Mouse (Mus musculus): Measurements from ENCODE around the gene Slc38a9. TPM values are rescaled to one million over a fixed set of nuclear protein-coding genes. Genes with fewer than 3 reads are reported as not detected.

Gene Slc38a9
- polyA plus RNA-seq, 1 experiment from 2014 or later, result 10.1 TPM

DNA sequence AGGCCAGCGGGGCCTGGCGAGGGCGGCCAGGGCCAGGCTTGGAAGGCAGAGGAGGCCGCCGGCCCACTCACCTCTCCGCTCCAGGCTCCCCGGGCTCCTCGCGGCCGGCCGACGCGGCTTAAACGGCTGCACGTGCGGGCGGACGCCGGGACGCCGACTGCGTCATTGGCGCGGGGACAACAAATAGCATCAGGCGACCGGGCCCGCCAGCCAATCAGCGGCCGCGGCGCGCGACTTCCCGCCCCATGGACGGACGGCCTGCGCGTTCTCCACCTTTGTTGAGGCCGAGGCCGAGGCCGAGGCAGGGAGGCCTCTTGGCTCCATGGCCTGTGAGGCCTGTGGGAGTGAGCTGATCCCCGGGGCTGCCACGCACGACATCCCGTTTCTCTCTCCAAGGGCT is 8.3 kb upstream of the Slc38a9 start, which contains the start of gene Ddx4:
Ddx4 (minus strand) TSS at position 271 of the 400 bp plus-strand sequence.
- Histone ChIP-seq H3K27me3 (ENCODE audit: control insufficient read depth, insufficient read depth, low read length) (no peaks in the 10 kb centered on the region), H3K36me3 (ENCODE audit: control insufficient read depth, insufficient read depth, low read length) (no peaks in the 10 kb centered on the region), H3K27ac (replicated peaks) (no peak within 1 kb of the TSS), H3K9ac (ENCODE audit: low read length) (no peak within 1 kb of the TSS), H3K4me3 (ENCODE audit: low read depth, low read length) (no peak within 1 kb of the TSS), H3K9me3 (ENCODE audit: control insufficient read depth, low read length) (0 out of 2 replicates have a peak, but pooled peaks cover 2% of the 10 kb centered on the region), H3K4me2 (replicated peaks; ENCODE audit: low read depth) (no peak within 1 kb of the TSS), H3K4me1 (replicated peaks; ENCODE audit: control insufficient read depth, insufficient read depth) (no peaks in the 10 kb centered on the region)
- no peak for DNase-seq (ENCODE audit: low spot score)
- 75% methylated on average over 34 of the region's 45 CpGs for WGBS
- TF ChIP-seq CTCF (IDR thresholded peaks at IDR 0.05; ENCODE audit: low read depth), result no peak
- no peak for TF ChIP-seq EP300 (optimal IDR thresholded peaks at IDR 0.05)
- no peak for ATAC-seq (ENCODE audit: low FRiP score, low TSS enrichment)

GRCm38 (mm10) chr13:112659986-112660573 is 471 bp upstream of the Slc38a9 start:
- no peak for DNase-seq (ENCODE audit: low spot score)
- Histone ChIP-seq H3K4me3 (ENCODE audit: low read depth, low read length) (peak overlapping the region; percentile 85), H3K4me2 (replicated peaks; ENCODE audit: low read depth) (peak overlapping the region; percentile 97), H3K36me3 (ENCODE audit: control insufficient read depth, insufficient read depth, low read length) (no peaks in the 10 kb centered on the region), H3K9me3 (ENCODE audit: control insufficient read depth, low read length) (no peaks in the 10 kb centered on the region), H3K27me3 (ENCODE audit: control insufficient read depth, insufficient read depth, low read length) (no peaks in the 10 kb centered on the region), H3K4me1 (replicated peaks; ENCODE audit: control insufficient read depth, insufficient read depth) (no peaks in the 10 kb centered on the region), H3K27ac (replicated peaks) (no peak overlapping the region), H3K9ac (ENCODE audit: low read length) (peak overlapping the region; percentile 82; the same call in 1 of the 2 replicates)
- 5% methylated on average over 10 of the region's 10 CpGs for WGBS
- no peak for TF ChIP-seq EP300 (optimal IDR thresholded peaks at IDR 0.05)
- no peak for TF ChIP-seq CTCF (IDR thresholded peaks at IDR 0.05; ENCODE audit: low read depth)
- ATAC-seq (ENCODE audit: low FRiP score, low TSS enrichment), result no peak

DNA sequence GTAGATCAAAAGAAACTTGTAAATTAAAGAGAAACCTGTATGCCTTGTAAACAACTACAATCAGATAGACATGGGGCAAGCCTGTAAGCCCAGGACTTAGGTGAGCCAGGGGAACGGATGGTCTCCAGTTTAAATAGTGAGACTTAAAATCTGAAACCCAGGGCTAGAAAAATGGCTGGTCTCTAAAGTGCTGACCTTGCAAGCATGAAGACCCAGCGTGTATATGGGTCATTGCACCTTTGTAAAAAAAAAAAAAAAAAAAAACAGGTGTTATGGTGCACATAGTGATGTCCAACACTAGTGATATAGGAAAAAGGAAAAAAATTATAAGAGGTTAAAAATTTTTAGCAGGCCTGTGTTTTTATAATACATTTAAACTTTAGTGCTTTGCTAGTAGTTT is 1.1 kb downstream of the Slc38a9 start:
- 74% methylated on average over 2 of the region's 2 CpGs for WGBS
- H3K27me3 ChIP-seq (ENCODE audit: control insufficient read depth, insufficient read depth, low read length), result no peaks in the 10 kb centered on the region
- no peak for ATAC-seq (ENCODE audit: low FRiP score, low TSS enrichment)
- no peak overlapping the region for H3K27ac ChIP-seq (replicated peaks)
- H3K4me3 ChIP-seq (ENCODE audit: low read depth, low read length), result no peak overlapping the region
- no peak for DNase-seq (ENCODE audit: low spot score)
- no peak overlapping the region for H3K4me2 ChIP-seq (replicated peaks; ENCODE audit: low read depth)
- H3K36me3 ChIP-seq (ENCODE audit: control insufficient read depth, insufficient read depth, low read length), result no peaks in the 10 kb centered on the region
- TF ChIP-seq CTCF (IDR thresholded peaks at IDR 0.05; ENCODE audit: low read depth) (no peak), EP300 (optimal IDR thresholded peaks at IDR 0.05) (no peak)
- no peaks in the 10 kb centered on the region for H3K4me1 ChIP-seq (replicated peaks; ENCODE audit: control insufficient read depth, insufficient read depth)
- H3K9ac ChIP-seq (ENCODE audit: low read length), result no peak overlapping the region
- no peaks in the 10 kb centered on the region for H3K9me3 ChIP-seq (ENCODE audit: control insufficient read depth, low read length)

GRCm38 (mm10) chr13:112666433-112667024 is 6.0 kb downstream of the Slc38a9 start:
- H3K9ac ChIP-seq (ENCODE audit: low read length), result no peak overlapping the region
- H3K9me3 ChIP-seq (ENCODE audit: control insufficient read depth, low read length), result no peaks in the 10 kb centered on the region
- no peak for DNase-seq (ENCODE audit: low spot score)
- TF ChIP-seq EP300 (optimal IDR thresholded peaks at IDR 0.05) (no peak), CTCF (IDR thresholded peaks at IDR 0.05; ENCODE audit: low read depth) (no peak)
- 81% methylated on average over 10 of the region's 10 CpGs for WGBS
- no peaks in the 10 kb centered on the region for H3K27me3 ChIP-seq (ENCODE audit: control insufficient read depth, insufficient read depth, low read length)
- no peak overlapping the region for H3K4me3 ChIP-seq (ENCODE audit: low read depth, low read length)
- ATAC-seq (ENCODE audit: low FRiP score, low TSS enrichment), result no peak
- H3K4me1 ChIP-seq (replicated peaks; ENCODE audit: control insufficient read depth, insufficient read depth), result no peaks in the 10 kb centered on the region
- H3K27ac ChIP-seq (replicated peaks), result no peak overlapping the region
- no peak overlapping the region for H3K4me2 ChIP-seq (replicated peaks; ENCODE audit: low read depth)
- no peaks in the 10 kb centered on the region for H3K36me3 ChIP-seq (ENCODE audit: control insufficient read depth, insufficient read depth, low read length)

GRCm38 (mm10) chr13:112667215-112667614 is 6.7 kb downstream of the Slc38a9 start:
- ATAC-seq (ENCODE audit: low FRiP score, low TSS enrichment), result no peak
- H3K9ac ChIP-seq (ENCODE audit: low read length), result no peak overlapping the region
- no peaks in the 10 kb centered on the region for H3K9me3 ChIP-seq (ENCODE audit: control insufficient read depth, low read length)
- TF ChIP-seq CTCF (IDR thresholded peaks at IDR 0.05; ENCODE audit: low read depth) (no peak), EP300 (optimal IDR thresholded peaks at IDR 0.05) (no peak)
- 72% methylated on average over 9 of the region's 9 CpGs for WGBS
- H3K4me3 ChIP-seq (ENCODE audit: low read depth, low read length), result no peak overlapping the region
- no peaks in the 10 kb centered on the region for H3K36me3 ChIP-seq (ENCODE audit: control insufficient read depth, insufficient read depth, low read length)
- H3K27ac ChIP-seq (replicated peaks), result no peak overlapping the region
- no peaks in the 10 kb centered on the region for H3K27me3 ChIP-seq (ENCODE audit: control insufficient read depth, insufficient read depth, low read length)
- no peak overlapping the region for H3K4me2 ChIP-seq (replicated peaks; ENCODE audit: low read depth)
- no peaks in the 10 kb centered on the region for H3K4me1 ChIP-seq (replicated peaks; ENCODE audit: control insufficient read depth, insufficient read depth)
- no peak for DNase-seq (ENCODE audit: low spot score)

DNA sequence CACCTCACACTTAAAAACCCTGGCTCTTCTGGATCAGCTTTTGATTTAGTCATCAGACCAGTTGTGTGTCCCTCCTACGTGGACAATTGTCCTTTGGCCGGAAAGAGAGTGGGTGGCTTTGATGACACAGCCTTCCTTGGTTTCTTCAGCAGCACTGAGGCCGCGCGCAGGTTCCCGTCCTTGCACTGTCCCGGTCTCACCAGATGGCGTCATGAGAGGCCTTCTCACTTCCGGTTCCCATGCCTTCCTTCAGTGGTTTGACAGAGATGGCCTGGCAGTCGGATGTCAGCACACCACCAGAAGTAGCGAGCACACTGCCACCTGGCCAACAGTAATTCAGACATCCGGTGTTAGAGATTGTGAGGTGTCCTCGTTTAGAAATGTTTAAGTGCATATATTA is 11.2 kb downstream of the Slc38a9 start:
- ATAC-seq (ENCODE audit: low FRiP score, low TSS enrichment) (no peak), DNase-seq (ENCODE audit: low spot score) (no peak)
- H3K36me3 ChIP-seq (ENCODE audit: control insufficient read depth, insufficient read depth, low read length), result no peaks in the 10 kb centered on the region
- H3K9me3 ChIP-seq (ENCODE audit: control insufficient read depth, low read length), result no peaks in the 10 kb centered on the region
- no peaks in the 10 kb centered on the region for H3K27me3 ChIP-seq (ENCODE audit: control insufficient read depth, insufficient read depth, low read length)
- H3K27ac ChIP-seq (replicated peaks), result no peak overlapping the region
- TF ChIP-seq EP300 (optimal IDR thresholded peaks at IDR 0.05) (no peak), CTCF (IDR thresholded peaks at IDR 0.05; ENCODE audit: low read depth) (peak; percentile 37)
- H3K4me1 ChIP-seq (replicated peaks; ENCODE audit: control insufficient read depth, insufficient read depth), result no peaks in the 10 kb centered on the region
- 73% methylated on average over 13 of the region's 13 CpGs for WGBS
- no peak overlapping the region for H3K4me2 ChIP-seq (replicated peaks; ENCODE audit: low read depth)
- H3K9ac ChIP-seq (ENCODE audit: low read length), result no peak overlapping the region
- H3K4me3 ChIP-seq (ENCODE audit: low read depth, low read length), result no peak overlapping the region
